Mouse (Mus musculus) spleen, postnatal 14 days (tissue): ENCODE results near the gene Tshz2.
"Not testable (repeated sequence)": the region's sequence is repeated elsewhere in the genome, so short reads cannot be mapped to it uniquely, and the experiment has no call there.

Experiments
- DNase-seq, 2 experiments: peaks; one replicate each; pipeline ENCODE4 v3.0.0; 2021 to 2022; ENCODE audit warnings: low spot score in 2 of 2

The Tshz2 gene

GRCm38 (mm10) chr2:169632338-169633151 is at the start of gene Tshz2:
Gene Tshz2, plus strand, starts transcription at chr2:169633013.
- DNase-seq: no peak

GRCm38 (mm10) chr2:169583476-169583875 is 49.3 kb upstream of the Tshz2 start:
- DNase-seq: no peak

GRCm38 (mm10) chr2:169584745-169585456 is 47.9 kb upstream of the Tshz2 start:
- DNase-seq: no peak

DNA sequence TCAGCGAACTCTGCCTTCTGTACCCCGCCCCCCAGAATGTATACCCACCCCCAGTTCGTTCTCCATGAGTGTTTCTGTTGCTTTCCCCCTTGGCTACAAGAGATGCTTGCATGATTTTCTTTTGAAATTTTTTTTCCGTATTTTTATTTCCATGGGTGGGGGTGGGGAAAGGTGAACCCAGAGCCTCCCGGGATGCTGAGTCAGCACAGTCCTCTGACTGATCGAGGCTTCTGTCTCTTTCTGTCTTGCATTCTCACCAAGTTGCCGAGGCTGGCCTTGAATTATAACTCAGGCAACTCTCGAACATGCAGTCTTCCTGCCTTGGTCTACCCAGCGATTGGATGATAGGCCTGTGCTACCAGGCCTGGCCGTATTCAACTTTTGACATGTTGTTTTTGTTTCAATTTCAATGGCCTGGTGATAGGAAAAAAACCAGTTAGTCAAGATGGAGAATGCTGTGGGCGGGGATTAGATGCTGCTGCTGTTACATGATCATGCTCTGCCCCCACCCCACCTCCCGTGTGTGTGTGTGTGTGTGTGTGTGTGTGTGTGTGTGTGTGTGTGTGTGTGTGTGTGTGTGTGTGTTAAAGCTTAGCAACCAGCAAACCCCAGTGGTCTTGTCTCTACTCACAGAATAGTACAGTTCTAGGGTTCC is 47.1 kb upstream of the Tshz2 start:
- no peak for DNase-seq

GRCm38 (mm10) chr2:169586688-169587087 is 46.1 kb upstream of the Tshz2 start:
- no peak for DNase-seq

DNA sequence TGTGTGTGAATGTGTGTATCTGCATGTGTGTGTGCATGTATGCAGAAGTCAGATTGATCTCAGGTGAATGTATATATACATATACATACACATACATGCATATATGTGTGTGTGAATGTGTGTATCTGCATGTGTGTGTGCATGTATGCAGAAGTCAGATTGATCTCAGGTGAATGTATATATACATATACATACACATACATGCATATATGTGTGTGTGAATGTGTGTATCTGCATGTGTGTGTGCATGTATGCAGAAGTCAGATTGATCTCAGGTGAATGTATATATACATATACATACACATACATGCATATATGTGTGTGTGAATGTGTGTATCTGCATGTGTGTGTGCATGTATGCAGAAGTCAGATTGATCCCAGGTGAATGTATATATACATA is 45.2 kb upstream of the Tshz2 start, which contains the start of gene Gm11011:
Gm11011 (minus strand) TSS at position 101 of the 400 bp plus-strand sequence.
- DNase-seq: not testable (repeated sequence)

- DNase-seq: no peak
Measured at GRCm38 (mm10) chr2:169589697-169590096, 43.1 kb upstream of the Tshz2 start.

DNA sequence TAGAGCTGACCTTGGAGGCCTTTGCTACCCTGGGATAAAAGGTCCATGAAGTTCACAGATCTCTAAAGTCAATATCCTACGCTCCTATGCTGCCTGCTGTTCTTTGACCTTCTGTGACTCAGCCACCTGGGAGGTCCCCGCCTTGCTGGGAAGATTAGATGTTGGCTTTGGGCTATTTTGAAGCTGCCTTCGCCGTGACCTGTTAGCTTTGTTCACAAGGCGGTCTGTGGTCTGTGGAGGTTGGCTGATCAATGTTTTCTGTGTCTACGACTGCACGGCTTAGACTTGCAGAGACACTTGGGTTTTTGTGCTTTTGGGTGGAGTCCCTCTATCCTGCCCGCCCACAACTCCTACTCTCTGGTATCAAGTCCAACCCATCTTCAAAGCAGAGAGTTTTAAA is 42.4 kb upstream of the Tshz2 start:
- no peak for DNase-seq

DNA sequence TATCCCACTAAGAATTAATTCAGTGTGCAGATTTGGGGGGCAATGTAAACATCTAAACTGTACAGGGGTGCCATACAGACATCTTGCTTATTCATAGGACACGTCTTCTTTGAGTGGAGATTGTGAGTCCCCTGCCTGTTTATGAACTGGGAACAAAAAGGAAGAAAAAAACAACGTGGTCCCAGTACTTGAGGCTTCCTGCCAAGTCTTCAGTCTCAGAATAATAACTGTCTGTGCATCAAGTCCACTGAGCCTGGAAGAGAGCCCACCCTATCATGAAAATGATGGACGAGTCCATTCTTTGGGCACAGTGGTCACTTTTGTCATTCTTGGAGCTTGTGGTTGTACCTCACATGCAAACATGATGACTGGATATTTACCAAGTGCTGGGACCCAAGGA is 39.1 kb upstream of the Tshz2 start:
- no peak for DNase-seq

- DNase-seq: no peak
Measured at GRCm38 (mm10) chr2:169597357-169597756, 35.5 kb upstream of the Tshz2 start.

- no peak for DNase-seq
Measured at GRCm38 (mm10) chr2:169597971-169598370, 34.8 kb upstream of the Tshz2 start.

DNA sequence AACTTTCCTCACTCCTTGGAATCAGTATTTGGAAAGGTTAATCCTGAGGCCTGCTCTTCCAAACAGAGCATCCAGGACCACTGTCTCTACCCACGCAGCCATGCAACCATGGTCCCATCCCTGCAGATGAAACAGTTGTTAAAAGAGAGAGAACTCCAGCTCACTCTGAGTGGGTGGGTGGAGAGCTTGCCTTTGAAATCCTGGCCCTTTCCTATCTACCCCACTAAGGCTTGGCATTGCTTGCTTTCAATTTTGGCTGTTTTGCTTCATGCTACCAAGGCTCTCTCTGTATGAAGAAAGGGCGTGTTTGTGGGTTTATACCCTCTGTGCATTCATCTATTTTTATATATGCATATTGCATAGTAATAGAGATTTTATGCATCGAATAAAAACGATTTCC is 33.2 kb upstream of the Tshz2 start:
- no peak for DNase-seq

- DNase-seq: no peak
Measured at GRCm38 (mm10) chr2:169600163-169600562, 32.6 kb upstream of the Tshz2 start.

DNA sequence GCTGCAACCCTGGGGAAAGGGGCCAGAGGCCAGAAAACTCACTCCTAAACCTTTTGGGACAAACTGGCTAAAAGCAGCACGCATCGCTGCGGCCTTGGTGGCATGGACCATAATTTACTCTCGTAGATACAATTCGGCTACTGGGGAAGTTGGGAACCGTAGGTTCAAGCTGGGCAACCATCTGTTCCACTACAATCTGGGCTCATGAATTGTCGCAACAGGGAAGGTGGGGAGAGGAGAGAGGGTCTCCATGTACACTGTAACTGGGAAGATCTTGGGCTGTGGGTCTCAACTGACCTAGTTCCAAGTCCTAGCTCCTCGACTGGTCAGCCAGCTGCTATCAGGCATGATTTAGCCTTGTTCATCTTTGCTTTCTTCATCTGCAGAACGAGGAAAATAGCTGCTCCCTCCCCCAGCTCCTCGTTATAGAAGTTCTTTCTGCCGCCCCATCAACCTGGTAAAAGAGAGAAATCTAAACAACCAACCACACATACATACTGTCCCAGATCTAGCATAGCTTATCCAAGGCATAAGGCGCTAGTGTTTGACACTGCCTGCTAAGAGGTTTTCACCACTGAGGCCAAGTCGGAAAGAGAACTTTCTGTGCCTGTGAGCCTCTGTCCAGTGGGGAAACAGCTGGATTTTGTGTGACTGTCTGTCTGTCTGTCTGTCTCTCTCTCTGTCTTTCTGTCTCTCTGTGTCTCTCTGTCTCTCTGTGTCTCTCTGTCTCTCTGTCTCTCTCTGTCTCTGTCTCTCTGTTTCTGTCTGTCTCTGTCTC is 25.7 kb upstream of the Tshz2 start:
- no peak for DNase-seq

- DNase-seq: no peak
Measured at GRCm38 (mm10) chr2:169607787-169608186, 25.0 kb upstream of the Tshz2 start.

- DNase-seq: no peak
Measured at GRCm38 (mm10) chr2:169609956-169610355, 22.9 kb upstream of the Tshz2 start.

DNA sequence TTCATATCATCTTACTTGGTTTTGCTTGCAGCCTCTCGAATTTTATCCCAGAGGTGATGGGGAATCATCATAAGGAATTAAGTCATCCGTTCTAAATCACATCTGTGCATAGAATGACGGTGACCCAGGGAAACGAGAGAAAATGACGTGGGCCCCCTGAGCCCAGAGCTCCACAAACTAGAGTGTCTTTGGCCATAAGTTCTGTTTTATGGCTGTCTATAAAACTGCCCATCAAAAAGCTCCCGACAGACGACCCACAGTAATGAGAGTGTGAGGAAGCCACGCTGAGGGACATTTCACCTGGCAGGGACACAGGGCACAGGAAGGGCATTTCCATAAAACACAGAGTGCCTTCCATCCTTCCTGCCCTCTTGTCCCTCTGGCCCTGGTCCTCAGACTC is 21.9 kb upstream of the Tshz2 start:
- DNase-seq: no peak

- no peak for DNase-seq
Measured at GRCm38 (mm10) chr2:169611557-169611956, 21.3 kb upstream of the Tshz2 start.

DNA sequence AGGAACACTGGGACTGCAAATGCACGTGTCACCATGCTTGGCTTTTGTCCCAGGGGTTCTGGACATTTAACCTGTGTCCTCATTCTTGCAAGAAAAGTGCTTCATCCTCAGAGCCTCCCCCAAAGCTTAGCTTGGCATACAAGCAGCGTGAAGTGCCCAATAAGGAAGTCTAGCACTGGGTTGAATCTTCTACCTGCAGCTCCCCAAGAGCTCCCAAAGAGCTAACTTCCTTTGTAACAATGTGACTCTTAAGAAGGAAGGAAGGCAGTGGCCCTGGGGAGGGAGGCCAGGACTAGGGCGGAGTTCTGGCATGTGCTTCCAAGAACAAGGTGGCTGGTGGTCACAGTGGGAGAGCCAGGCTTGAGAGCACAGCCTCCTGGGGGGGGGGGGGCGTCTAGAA is 18.1 kb upstream of the Tshz2 start:
- no peak for DNase-seq

DNA sequence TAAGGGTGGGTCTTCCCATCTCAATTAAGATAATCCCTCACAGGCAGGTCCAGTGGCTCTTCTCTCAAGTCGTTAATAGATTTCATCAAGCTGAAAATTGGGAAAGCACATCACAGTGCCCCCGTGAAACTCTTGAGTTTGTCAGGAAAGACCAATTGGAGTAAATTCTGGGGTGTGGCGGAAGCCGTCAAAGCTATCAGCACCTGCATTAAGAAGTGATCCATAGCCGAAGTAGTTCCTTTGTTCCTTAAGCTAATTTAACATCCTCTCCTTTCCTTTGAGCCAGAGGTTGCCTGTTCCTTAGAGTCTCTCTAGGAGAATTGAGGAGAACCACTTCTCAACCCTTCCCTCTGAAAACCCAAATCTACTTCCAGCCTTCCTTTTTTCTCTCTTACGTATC is 16.8 kb upstream of the Tshz2 start:
- DNase-seq: no peak

- no peak for DNase-seq
Measured at GRCm38 (mm10) chr2:169621201-169621710, 11.6 kb upstream of the Tshz2 start.

DNA sequence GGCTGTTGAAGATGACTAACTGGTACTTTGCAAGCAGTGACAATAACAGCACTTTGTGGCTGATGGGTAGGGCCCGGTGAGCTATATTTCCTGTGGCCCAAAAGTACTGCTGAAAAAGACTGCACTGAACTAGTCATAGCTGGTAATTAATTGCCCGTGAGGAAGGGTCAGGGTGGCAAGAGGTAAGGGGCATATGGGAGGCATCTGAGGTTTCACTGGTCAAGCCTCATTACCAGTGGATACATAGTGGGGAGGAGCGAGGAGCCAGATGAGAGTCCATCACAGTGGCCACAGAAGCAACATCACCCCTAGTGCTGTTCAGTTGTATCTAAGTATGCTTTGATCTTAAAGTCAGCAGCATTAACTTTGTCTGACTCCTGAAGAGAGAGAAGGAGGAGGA is 2.7 kb upstream of the Tshz2 start:
- DNase-seq: no peak
